ENCODE assay signal across 20 mouse cellular contexts in genomic region chrX:99517787-99518505, GRCm38 (mm10). TPM values are rescaled to one million over a fixed set of nuclear protein-coding genes. Genes with fewer than 3 reads are reported as not detected.
DNase-seq lines count a peak whose midpoint lies in the region; ATAC-seq lines count a peak whose summit lies in the region.
"Had no signal": no experiment of that assay in that cellular context is flagged by ENCODE, and none has a peak within 500 bp of the region (broad histone marks: within the 10 kb centered on the region; RNA-seq: fewer than 3 reads in every experiment).

No protein-coding gene starts in this region.

- intact Hi-C loops in left cerebral cortex, postnatal 4 days (cut with DNase I): no loop called here

- no peak overlapping the region for H3K9ac ChIP-seq in forebrain, embryonic 15.5 days (replicated peaks)
- H3K9ac ChIP-seq in limb, embryonic 15.5 days: no peak overlapping the region
- H3K9ac ChIP-seq: embryonic facial prominence, embryonic 13.5 days; forebrain, embryonic 12.5 days; liver, embryonic 15.5 days; neural tube, embryonic 13.5 days; stomach, embryonic 15.5 days had no signal

- ATAC-seq in forebrain, embryonic 15.5 days (replicated peaks): no peak
- ATAC-seq in limb, embryonic 15.5 days (ENCODE audit: insufficient number of reproducible peaks, low FRiP score, low TSS enrichment, low read depth): peak; percentile 46; the same call in 1 of the 2 replicates
- ATAC-seq: midbrain, embryonic 16.5 days had no signal

- H3K27me3 ChIP-seq in forebrain, embryonic 10.5 days (ENCODE audit: poor library complexity, severe bottlenecking): peaks cover 100% of the 10 kb centered on the region
- H3K27me3 ChIP-seq in forebrain, embryonic 15.5 days: no peaks in the 10 kb centered on the region
- peaks cover 58% of the 10 kb centered on the region for H3K27me3 ChIP-seq in limb, embryonic 15.5 days

- 0 out of 2 replicates have a peak overlapping the region, but pooled peaks have one; percentile 35 for H3K27ac ChIP-seq in forebrain, embryonic 10.5 days
- no peak overlapping the region for H3K27ac ChIP-seq in forebrain, embryonic 15.5 days (replicated peaks)
- H3K27ac ChIP-seq in limb, embryonic 15.5 days: 0 out of 2 replicates have a peak overlapping the region, but pooled peaks have one; percentile 4
- H3K27ac ChIP-seq: embryonic facial prominence, embryonic 13.5 days; forebrain, embryonic 12.5 days; heart, adult 2 months; hindbrain, postnatal 0 days; liver, embryonic 15.5 days; macrophage; neural tube, embryonic 13.5 days; stomach, embryonic 15.5 days had no signal

- H3K4me3 ChIP-seq in forebrain, embryonic 10.5 days: no peak overlapping the region
- H3K4me3 ChIP-seq in forebrain, embryonic 15.5 days: no peak overlapping the region
- H3K4me3 ChIP-seq in limb, embryonic 15.5 days: no peak overlapping the region
- H3K4me3 ChIP-seq: embryonic facial prominence, embryonic 13.5 days; forebrain, embryonic 12.5 days; heart, adult 2 months; liver, embryonic 15.5 days; neural tube, embryonic 13.5 days; stomach, embryonic 15.5 days had no signal

- no peaks in the 10 kb centered on the region for H3K36me3 ChIP-seq in forebrain, embryonic 10.5 days (replicated peaks)
- H3K36me3 ChIP-seq in forebrain, embryonic 15.5 days: no peaks in the 10 kb centered on the region
- no peaks in the 10 kb centered on the region for H3K36me3 ChIP-seq in limb, embryonic 15.5 days
- H3K36me3 ChIP-seq: embryonic facial prominence, embryonic 13.5 days; forebrain, embryonic 12.5 days; liver, embryonic 15.5 days; neural tube, embryonic 13.5 days; stomach, embryonic 15.5 days had no signal

- H3K4me2 ChIP-seq in forebrain, embryonic 15.5 days (replicated peaks): no peak overlapping the region
- no peak overlapping the region for H3K4me2 ChIP-seq in limb, embryonic 15.5 days
- H3K4me2 ChIP-seq: embryonic facial prominence, embryonic 13.5 days; forebrain, embryonic 12.5 days; liver, embryonic 15.5 days; neural tube, embryonic 13.5 days; stomach, embryonic 15.5 days had no signal

- WGBS in forebrain, embryonic 10.5 days: 48% methylated on average over 5 of the region's 5 CpGs
- 61% methylated on average over 5 of the region's 5 CpGs for WGBS in forebrain, embryonic 15.5 days
- WGBS in limb, embryonic 15.5 days: 32% methylated on average over 5 of the region's 5 CpGs

- H3K4me1 ChIP-seq in forebrain, embryonic 10.5 days: peaks cover 73% of the 10 kb centered on the region
- peaks cover 23% of the 10 kb centered on the region; the same call in 1 of the 2 replicates for H3K4me1 ChIP-seq in forebrain, embryonic 15.5 days
- peaks cover 20% of the 10 kb centered on the region; the same call in 1 of the 2 replicates for H3K4me1 ChIP-seq in limb, embryonic 15.5 days
- H3K4me1 ChIP-seq: liver, embryonic 15.5 days; stomach, embryonic 15.5 days had no signal

- no peak for DNase-seq in forebrain, embryonic 10.5 days (ENCODE audit: extremely low spot score, low spot score)
- peak; percentile 38 for DNase-seq in left cerebral cortex, postnatal 4 days
- DNase-seq in left cerebral cortex, adult 18-20 months (ENCODE audit: low spot score in 2 of 2): no peak
- DNase-seq in adipocyte (ENCODE audit: low spot score): peak; percentile 44
- no peak for DNase-seq in cerebellum, postnatal 36 days
- no peak for DNase-seq in cerebellum, adult 8-10 months
- DNase-seq: cerebellum, adult 11 months; heart, adult 2 months; right cerebral cortex, postnatal 4 days; thymus, postnatal 4 days had no signal

- H3K9me3 ChIP-seq in forebrain, embryonic 10.5 days: no peaks in the 10 kb centered on the region
- H3K9me3 ChIP-seq in forebrain, embryonic 15.5 days: no peaks in the 10 kb centered on the region
- no peaks in the 10 kb centered on the region for H3K9me3 ChIP-seq in limb, embryonic 15.5 days
- H3K9me3 ChIP-seq: embryonic facial prominence, embryonic 13.5 days; forebrain, embryonic 12.5 days; liver, embryonic 15.5 days; neural tube, embryonic 13.5 days; stomach, embryonic 15.5 days had no signal

RNA-seq across cellular contexts. Expression of gene Pja1, which starts 46.9 kb away (rescaled TPM):
- 209 and 217 TPM in 2 replicates for polyA plus RNA-seq in forebrain, embryonic 10.5 days (2016; fragmentation: Nextera tagmentation; extraction: Ambion mirVana)
- polyA plus RNA-seq in forebrain, embryonic 15.5 days (2015; fragmentation: Nextera tagmentation; extraction: Ambion mirVana): 360 and 385 TPM in 2 replicates
- total RNA-seq in left cerebral cortex, postnatal 4 days (2021): 100 to 1,000 TPM; 171 to 197 TPM
- total RNA-seq in left cerebral cortex, adult 18-20 months (2021): 100 to 1,000 TPM; 198 to 222 TPM
- polyA plus RNA-seq in limb, embryonic 15.5 days (2015; fragmentation: Nextera tagmentation; extraction: Ambion mirVana): 153 and 167 TPM in 2 replicates

Comparison
In these comparisons a context has a peak if more than half of its experiments do, and no peak if none do; other contexts are left out.
1. DNase-seq: peak in left cerebral cortex, postnatal 4 days (single experiment) and adipocyte (single experiment); none in forebrain, embryonic 10.5 days (single experiment), left cerebral cortex, adult 18-20 months (0 of 2), cerebellum, postnatal 36 days (0 of 2) and cerebellum, adult 8-10 months (single experiment).